Mouse (Mus musculus): ENCODE data around the gene Gm9922.

Gene Gm9922

DNA sequence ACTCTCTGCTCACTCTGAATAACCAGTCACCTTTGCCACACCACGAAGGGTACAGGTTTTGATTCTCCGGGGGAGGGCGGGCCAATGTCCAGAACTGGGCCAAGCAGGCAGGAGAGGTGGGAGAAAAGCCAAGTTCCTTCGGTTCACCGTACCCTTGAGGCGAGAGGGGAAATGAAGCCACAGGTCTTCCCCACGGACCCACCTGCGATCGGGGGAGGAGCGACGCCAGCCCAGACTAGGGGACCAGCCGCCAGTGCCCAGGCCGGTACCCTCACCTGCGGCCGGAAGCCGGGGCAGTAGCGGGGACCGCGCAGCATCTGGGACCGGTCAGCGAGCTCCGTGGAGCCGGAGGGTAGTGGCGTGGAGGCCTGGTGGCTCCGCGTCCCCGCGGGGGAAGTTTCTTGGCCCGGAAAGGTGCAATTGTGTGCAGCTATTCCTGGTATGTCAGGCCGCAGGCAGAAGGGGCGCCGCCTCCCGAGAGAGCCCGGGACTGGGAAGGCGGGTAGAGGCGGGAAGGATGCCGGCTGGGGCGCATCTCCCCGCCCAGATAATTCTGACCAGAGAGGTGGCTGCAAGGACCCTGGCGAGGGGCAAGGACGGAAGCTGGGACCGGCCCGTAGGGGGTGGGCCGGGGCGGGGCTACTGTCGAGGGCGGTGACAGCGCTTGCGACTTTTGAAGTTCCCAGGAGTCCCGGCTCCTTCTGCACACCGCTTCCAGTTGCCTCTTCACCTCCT is at the start of gene Gm9922, which contains the start of gene Lmo7:
Gene Gm9922, minus strand, starts transcription at position 578 of the 735 bp plus-strand sequence.
Gene Lmo7, plus strand, starts transcription at position 721 of the 735 bp plus-strand sequence.
- DNase-seq (ENCODE audit: low read depth), result peak; percentile 20

DNA sequence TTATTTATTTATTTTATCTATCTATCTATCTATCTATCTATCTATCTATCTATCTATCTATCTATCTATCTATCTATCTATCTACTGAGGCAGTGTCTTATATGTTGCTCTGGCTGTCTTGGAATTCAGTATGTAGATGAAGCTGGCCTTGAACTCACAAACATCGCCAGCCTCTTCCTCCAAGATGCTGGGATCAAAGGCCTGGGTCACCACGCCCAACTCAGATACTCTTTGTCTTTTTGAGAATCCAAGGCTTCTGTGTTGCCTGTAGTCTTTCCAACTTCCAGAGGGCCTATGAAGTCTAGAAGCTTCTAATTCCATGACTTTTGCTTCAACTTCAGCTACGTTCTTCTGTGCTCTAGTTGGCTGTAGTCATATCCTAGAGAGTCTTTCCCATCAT is 48.8 kb upstream of the Gm9922 start:
- DNase-seq (ENCODE audit: low read depth), result no peak

DNA sequence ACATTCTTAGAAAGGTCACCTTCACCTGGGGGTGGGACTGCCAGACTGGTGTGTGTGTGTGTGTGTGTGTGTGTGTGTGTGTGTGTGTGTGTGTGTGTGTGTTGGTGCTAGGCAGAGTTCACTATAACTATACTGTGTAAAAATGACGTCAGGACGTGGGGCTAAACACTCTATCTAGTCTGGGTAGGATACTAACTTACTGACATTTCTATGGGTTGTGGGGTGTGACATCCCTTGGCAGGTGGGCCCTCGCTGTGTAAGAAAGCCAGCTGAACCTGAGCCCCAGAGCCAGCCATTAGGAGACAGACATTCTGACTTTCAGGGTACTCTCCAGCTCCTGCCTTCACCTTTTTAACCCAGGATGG is 47.5 kb upstream of the Gm9922 start:
- DNase-seq (ENCODE audit: low read depth), result no peak

DNA sequence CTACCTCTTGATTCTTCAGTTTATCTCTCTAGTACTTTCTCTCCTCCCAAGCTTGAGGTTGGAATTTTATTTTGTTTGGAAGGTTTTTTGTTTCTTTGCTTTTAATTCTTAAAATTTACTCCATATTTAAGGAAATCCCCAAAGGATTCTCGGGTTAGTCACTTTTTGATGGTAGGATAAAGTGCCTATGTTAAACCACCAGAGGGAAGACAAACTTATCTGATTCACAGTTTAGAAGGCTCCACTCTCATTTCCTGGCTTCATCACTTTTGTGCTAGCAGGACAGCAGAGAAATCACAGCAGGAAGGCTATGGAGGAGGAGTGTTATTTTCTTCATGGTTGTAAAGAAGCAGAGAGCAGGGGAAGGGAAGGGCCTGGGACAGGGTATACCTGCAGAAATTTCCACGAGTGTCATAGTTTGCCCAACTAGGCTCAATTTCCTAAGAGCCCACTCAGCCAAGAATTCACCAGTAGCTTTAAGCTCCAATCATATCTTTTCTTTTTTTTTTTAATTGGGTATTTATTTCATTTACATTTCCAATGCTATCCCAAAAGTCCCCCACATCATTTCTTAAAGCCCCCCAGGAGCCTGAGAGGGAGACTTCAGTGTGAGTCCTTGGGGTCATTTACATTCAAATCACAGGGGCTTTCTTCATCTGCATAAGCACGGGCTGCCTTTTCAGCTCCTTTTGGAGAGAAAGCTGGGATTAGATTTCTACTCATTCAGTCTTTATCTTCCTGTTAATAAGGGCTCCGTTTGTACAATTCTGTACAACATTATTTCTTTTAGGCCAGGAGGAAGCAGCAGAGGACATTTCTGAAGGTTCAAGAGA is 46.9 kb upstream of the Gm9922 start:
- DNase-seq (ENCODE audit: low read depth), result no peak

DNA sequence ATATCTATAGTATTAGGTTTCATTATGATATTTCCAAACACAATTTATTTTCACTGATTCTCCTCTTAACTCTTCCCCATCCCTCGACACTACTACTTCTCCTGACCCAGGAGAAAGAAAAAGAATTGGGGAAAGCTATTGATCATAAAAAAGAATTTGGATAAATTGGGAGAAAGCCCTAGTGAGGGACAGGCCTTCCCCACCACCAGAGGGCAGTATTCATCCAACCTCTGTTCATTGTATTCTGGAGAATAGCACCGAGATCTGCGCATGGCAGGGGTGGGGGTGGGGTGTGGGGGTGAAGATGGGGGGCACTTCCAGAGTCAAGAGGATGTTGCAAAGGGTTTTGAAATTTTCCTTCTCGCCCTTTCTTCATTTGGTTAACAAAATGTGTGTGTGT is 45.0 kb upstream of the Gm9922 start:
- DNase-seq (ENCODE audit: low read depth), result peak; percentile 18

DNA sequence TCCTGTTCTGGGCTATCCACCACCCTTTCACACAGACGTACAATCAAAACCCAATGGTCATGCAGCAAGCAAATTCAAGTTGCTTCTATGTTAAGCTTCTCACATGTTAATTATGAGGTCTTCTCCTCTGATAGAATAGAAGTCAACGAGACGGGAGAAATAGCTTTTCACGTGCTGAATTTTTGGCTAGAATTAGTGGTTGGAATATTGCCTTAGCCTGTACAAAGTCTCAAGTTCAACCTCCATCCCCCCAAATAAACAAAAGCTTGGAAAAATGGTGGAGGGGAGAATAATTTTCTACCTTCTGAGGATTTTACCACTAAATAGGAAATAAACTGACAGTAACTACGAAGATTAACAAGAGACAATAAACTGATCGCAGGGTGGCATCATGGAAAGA is 42.1 kb upstream of the Gm9922 start:
- DNase-seq (ENCODE audit: low read depth), result no peak

DNA sequence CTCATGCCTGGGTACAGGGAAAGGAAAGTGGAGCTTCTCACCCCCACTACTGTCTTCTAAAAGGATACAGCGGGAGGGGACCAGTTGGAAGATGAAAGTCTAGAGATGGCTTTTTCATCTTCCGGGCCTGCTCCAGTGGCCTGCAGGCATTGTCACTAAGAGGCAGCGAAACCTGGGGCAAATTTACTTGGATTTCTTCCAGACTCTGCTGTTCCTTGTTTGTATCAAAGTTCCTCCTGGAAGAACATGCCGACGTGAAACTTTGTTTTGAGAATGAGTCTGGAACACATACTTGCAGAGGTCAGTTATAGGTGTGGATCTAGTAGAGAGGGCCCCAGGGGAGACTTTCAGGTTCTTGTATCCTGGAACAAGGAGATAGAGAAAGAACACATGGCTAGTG is 41.7 kb upstream of the Gm9922 start:
- DNase-seq (ENCODE audit: low read depth), result no peak

DNA sequence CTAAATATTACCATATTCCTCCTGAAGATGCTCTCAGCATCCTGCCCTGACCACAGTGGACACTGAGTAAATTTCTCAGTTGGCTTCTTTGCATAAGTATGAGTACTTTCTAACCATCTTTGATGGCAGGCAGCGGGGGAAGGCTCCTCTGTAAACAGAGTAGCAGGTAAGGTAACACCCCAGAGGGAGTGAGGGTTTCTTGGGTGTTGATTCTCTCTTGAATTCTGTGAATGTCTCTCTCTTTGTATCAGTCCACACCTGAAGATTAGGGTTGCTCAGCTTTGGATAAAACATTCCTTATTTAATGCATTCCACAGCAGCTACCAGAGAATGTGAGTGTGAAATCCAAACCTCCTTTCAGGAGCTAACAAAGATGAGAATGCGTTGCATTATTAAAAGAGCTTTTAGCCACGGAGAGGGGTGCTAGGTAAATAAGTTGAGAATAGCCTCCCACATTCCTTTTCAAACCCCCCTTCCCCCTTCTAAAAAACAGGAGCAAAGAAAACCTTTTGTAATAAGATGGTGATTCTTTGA is 34.2 kb upstream of the Gm9922 start:
- DNase-seq (ENCODE audit: low read depth), result no peak

DNA sequence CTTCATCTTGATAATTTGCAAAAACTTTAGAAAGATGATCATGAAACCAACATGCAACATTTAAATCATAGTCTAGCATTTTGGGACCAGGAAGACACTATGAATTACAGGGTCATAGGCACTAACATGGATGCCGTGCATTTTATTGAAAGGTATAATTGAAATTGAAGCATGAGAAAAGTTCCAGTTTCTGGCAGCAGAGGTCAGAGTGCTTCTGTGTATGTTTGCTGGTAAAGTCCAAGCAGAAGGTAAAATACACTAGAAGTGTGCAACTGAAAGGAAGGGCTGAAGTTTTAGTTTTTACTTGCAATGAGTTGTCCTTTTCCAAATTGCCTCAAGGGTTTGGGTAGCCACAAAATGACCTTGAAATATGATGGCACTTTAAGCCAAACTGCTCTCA is 32.7 kb upstream of the Gm9922 start:
- no peak for DNase-seq (ENCODE audit: low read depth)

DNA sequence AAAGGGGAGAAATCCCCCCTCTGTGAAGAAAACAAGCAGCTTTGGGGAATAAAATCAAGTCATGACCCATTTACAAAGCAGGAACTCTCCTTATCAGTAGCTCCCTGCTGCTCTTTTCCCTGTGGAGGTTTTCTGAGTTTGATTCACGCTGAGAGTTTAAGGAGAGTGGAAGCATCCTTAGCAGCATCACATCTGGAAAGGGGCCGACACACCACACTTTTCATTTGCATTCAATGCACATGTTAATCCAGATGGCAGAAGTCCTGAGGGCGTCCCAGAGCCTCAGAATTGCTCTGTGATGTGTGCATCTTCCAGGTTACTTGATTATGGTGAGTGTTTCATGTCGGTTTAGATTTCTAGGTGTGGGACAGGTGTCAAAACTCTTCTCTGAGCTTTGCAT is 25.8 kb upstream of the Gm9922 start:
- DNase-seq (ENCODE audit: low read depth), result no peak

DNA sequence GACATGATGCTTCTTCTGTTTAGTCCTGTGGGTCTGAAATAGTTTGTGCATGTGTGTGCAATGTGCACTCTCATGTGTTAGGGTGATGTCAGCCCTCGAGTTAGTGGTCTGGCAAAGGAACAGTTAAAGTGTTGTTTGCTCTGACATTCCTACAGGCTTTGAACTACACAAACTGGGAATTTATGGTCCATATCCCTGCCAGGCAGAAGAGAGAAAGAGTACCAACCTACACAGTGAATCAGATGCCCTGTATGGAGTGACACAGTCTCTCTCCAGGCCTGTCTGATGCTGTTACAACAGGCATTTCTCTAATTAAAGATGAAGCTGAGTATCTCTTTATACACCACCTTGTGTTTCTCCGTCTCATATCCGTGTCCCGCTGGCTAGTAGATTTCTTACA is 21.3 kb upstream of the Gm9922 start:
- no peak for DNase-seq (ENCODE audit: low read depth)

DNA sequence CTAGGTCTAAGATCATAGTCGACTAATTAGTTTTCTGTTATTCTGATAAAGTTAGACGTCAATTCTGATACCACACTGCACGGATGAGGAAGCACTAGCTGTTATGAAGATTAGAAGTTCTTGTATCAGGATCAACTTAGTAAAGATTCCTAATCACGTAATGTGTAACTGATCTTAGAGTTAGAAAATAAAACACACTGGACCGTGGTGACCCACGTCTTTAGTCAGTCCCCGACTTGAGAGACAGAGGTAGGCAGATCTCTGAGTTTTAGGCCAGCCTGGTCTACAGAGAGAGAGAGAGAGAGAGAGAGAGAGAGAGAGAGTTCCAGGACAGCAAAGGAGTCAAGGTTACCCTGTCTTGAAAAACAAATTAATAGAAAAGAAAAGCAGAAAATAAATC is 18.8 kb upstream of the Gm9922 start:
- DNase-seq (ENCODE audit: low read depth), result no peak

DNA sequence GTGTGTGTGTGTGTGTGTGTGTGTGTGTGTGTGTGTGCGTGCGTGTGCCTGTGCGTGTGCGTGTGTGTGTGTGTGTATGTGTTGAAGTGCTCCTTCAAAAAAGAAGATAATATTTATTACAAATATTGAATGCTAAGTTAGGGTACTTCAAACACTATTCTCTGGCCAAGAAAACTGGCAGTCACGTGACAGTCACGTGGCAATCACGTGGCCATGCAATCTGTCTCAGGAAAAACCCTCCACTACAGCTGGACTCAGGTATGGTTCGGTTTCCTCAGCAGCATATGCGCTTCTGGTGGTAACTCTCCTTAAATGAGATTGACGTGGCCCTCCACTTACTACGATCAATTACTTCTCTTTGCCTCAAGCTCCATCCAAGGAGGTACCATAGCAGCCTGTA is 18.2 kb upstream of the Gm9922 start:
- DNase-seq (ENCODE audit: low read depth), result no peak

DNA sequence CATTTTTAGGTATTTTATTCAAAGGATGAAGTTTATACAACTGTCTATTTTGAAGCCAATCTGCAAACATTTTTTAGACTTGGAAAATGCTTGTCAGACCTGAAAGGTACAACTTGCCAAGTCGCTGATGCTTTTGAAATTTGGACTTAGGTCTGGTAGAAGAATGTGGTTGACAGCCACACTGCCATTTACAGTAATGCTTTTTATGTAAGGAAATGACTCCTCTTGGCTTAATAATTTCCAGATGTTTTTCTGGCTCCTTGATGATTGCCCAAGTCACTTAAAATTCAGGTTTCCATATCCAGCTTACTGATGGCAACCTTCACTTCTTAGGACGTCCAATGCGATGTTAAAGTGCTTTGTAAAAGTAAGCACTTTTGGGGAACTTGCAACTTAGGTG is 17.0 kb upstream of the Gm9922 start:
- DNase-seq (ENCODE audit: low read depth), result no peak

DNA sequence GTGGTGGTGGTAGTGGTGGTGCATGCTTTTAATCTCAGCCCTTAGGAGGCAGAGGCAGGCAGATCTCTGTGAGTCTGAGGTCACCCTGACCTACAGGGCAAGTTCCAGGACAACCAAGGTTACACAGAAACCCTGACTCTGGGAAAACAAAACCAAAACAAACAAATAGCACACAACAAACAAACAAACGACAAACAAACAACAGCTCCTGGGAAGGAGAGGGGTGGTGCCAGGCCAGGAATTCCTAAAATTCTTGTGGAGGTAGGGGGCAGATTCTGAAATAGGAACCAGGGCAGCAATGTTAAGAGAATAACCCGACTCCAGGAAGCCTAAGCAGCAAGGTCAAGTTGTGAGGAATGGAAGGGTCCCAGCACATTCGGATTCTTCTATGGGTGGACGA is 7.9 kb upstream of the Gm9922 start:
- DNase-seq (ENCODE audit: low read depth), result no peak

DNA sequence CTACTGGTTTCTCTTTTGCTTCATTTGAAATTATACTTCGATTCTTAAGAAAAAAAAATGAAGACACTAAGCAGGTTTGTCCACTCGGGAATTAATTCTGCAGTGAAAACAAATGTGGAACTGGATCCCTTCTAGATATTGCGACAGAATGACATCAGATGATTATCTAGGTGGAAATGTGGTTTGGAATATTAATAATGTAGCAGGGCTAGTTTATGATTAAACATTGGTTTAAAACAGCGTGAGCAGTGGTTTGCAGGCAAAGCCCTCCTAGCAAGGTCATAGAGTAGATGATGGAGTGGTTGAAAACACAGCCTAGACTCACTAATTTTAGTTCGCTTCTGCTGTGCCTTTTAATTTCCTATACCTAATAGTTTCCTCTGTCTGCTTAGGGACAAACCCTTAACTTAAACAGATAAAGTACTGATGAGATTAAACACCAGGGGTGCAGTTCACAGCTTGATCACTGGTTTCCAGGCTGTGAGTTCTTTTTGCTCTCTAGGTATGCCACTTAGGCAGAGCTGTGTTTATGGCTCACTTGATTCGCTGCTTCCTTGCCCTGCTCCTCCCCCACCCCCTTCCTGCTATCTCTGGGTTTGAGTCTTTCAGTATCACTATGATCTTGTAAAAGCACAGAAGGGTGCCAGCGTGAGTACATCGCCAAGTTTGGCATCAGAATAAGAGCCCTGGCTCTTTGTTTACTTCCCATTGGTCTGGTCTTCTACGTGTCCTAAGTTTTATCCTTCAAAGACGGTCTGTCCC is 4.1 kb upstream of the Gm9922 start:
- DNase-seq (ENCODE audit: low read depth), result no peak

DNA sequence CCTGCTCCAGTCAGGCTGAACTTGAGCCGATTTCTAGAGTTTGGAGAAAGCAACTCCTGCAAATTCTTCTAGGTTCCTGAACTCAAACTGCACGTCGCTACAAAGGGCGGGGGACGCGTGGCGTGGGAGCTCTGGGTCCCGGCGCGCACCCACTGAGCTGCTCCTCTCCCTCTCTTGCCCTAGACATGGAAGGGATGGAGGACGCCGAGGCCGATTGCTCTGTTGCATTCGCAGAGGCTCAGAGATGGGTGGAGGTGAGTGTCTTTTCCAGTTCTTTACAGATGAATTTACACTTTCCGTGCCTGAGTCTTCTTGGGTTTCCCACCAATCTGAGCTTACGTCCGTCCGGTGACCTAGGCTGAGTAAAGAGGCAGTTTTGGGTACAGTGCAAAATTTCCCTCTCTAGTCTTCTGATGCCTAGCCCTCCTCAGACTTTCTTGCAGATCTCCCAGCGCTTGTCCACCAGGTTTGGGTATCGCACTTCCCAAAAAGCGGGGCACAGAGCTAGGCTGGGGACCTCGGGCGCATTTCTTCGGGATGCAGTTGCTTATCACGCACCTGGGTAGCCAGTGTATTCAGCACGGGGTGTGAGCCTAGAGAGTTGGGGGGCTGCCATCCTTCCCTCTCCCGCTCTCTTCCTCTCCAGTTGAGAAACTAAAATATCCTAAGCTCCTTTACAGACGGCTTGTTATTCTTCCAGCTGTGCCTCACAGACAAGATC is 518 bp upstream of the Gm9922 start:
- peak; percentile 4 for DNase-seq (ENCODE audit: low read depth)

DNA sequence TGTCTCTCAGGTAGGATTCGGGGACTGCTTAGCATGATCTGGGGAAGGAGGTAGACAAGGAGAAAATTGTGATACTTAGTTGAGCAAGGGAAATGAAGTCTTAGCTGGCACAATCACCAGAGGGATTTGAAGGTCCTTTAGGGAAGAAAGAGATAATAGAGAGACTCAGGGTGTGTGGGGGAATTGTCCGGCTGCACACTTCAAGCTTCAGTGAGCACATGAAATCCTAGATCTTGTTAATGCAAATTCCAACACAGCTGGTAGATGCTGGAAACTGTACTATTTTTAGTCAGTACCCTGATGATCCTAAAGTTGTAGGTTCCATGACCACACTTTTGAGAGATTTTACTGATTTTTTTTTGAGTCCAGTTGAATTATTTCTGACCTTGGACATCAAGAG is 15.2 kb downstream of the Gm9922 start:
- no peak for DNase-seq (ENCODE audit: low read depth)

DNA sequence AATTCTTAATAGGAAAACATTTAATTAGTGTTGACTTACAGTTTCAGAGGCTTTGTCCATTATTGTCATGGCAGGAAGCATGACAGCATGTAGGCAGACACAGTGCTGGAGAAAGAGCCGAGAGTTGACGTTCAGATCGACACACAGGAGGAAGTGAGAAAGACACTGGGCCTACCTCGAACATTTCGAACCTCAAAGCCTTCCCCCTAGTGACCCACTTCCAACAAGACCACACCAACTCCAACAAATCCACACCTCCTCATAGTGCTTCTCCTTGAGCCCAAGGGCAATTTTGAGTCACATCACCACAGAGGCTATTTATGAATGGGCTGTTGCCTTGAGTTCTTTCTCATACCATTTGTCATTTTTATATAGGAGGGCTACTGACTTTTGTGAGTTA is 22.5 kb downstream of the Gm9922 start:
- no peak for DNase-seq (ENCODE audit: low read depth)

DNA sequence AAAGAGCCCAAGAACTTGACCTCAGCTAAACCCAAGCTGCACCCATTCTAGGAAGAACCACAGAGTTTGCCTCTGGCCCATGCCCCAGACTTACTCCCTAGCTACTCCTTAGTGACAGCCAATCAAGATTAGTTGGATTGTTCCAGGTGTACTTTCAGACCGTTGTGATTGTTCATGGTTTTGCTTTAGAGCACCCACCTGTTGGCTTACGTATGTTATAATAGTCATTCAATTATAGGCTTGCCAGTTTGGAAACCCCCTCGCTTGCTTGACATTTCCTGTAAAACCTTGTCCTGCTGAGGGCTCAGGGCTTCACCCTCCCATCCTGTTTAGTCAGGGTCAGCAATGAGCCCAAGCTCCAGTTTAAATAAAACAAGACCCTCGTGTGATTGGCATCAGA is 25.1 kb downstream of the Gm9922 start:
- DNase-seq (ENCODE audit: low read depth), result no peak

DNA sequence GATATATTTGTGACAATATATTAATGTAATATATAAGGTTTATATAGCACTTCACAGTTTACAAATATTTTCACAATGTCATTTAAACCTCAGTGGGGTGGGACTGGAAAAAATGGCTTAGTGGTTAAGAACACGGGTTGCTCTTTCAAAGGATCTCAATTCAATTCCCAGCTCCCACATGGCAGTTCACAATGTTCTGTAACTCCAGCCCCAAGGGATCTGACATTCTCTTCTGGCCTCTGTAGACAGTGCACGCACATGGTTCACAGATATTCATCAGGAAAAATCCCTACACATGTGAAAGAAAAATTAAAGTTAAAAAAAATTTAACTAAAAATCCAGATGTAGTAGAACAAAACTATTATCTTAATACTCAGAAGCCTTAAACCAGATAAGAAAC is 41.2 kb downstream of the Gm9922 start:
- DNase-seq (ENCODE audit: low read depth), result no peak

DNA sequence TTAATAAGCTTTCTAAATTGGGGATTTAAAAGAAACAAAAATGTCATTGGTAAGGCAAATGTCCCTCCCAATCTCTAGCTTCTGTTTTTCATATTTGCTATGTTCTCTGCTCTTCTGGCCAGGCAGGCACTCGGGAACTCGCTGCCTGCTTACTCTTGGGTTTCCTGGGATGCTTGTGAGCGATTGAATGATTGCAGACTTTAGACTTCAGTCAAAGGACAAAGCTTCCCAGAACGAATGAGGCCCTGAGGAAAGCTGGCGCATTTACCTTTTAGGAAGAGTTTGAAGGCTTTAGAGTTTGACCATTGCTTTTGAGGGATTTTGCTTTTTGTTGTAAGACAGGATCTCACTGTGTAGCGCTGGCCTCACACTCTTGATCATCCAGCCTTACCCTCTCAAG is 41.9 kb downstream of the Gm9922 start:
- no peak for DNase-seq (ENCODE audit: low read depth)
